Mouse (Mus musculus) liver, embryonic 13.5 days (tissue): ENCODE results near the gene Cdhr4. TPM values are rescaled to one million over a fixed set of nuclear protein-coding genes. Genes with fewer than 3 reads are reported as not detected.
"Not testable (repeated sequence)": the region's sequence is repeated elsewhere in the genome, so short reads cannot be mapped to it uniquely, and the experiment has no call there.

Experiments used
- ATAC-seq: fragments of 200-750 bp; cut with Nextera tagmentation; 2 replicates; pipeline ENCODE4 v1.8.0; 2017; ENCODE audit warnings: low read depth, mild to moderate bottlenecking, moderate number of reproducible peaks, moderate library complexity
- DNase-seq: peaks from one replicate; pipeline ENCODE4 v3.0.0; 2022
- H3K27ac ChIP-seq: fragments of 300-500 bp; sonication (generic); 2 replicates; pipeline ENCODE4 v1.5.1; 2015; ENCODE audit warnings: moderate library complexity, mild to moderate bottlenecking, inconsistent platforms
- H3K27me3 ChIP-seq: fragments of 300-500 bp; sonication (generic); 2 replicates; pipeline ENCODE4 v1.6.1; 2015; ENCODE audit warnings: mild to moderate bottlenecking, inconsistent platforms
- H3K36me3 ChIP-seq: fragments of 300-500 bp; sonication (generic); 2 replicates; pipeline ENCODE4 v1.6.1; 2015; ENCODE audit warnings: mild to moderate bottlenecking, inconsistent platforms
- H3K4me1 ChIP-seq: fragments of 300-500 bp; sonication (generic); replicated peaks from 2 replicates; pipeline ENCODE4 v1.6.1; 2015; ENCODE audit warnings: inconsistent platforms
- H3K4me2 ChIP-seq: fragments of 300-500 bp; sonication (generic); 2 replicates; pipeline ENCODE4 v1.6.1; 2015; ENCODE audit warnings: inconsistent platforms, mild to moderate bottlenecking, moderate library complexity
- H3K4me3 ChIP-seq: fragments of 300-500 bp; sonication (generic); replicated peaks from 2 replicates; pipeline ENCODE4 v1.5.1; 2015; ENCODE audit warnings: mild to moderate bottlenecking, inconsistent platforms
- H3K9ac ChIP-seq: fragments of 300-500 bp; sonication (generic); 2 replicates; pipeline ENCODE4 v1.6.1; 2015; ENCODE audit warnings: mild to moderate bottlenecking, inconsistent platforms
- H3K9me3 ChIP-seq: fragments of 300-500 bp; sonication (generic); replicated peaks from 2 replicates; pipeline ENCODE4 v1.6.1; 2016; ENCODE audit warnings: inconsistent platforms
- WGBS: fragments of 180-500 bp; shearing (Covaris S2); methylation state at CpG from one replicate; pipeline ENCODE4 v1.1.7; 2015; ENCODE audit not compliant: insufficient replicate concordance; 5-methylcytosine and 5-hydroxymethylcytosine counted together
- polyA plus RNA-seq: library from polyadenylated mRNA; unstranded; fragments of >200 nt; fragmentation: Nextera tagmentation; extraction: Ambion mirVana; gene quantifications from 2 replicates; pipeline ENCODE4 v1.2.1, GENCODE M21; 2015

Gene Cdhr4
- polyA plus RNA-seq, 1 experiment from 2014 or later: 1.2 TPM

- no peak for DNase-seq
- Histone ChIP-seq H3K4me3 (no peak overlapping the region), H3K9ac (no peak overlapping the region), H3K27me3 (no peaks in the 10 kb centered on the region), H3K4me1 (peaks cover 56% of the 10 kb centered on the region), H3K36me3 (peaks cover 19% of the 10 kb centered on the region), H3K9me3 (no peaks in the 10 kb centered on the region), H3K27ac (no peak overlapping the region), H3K4me2 (no peak overlapping the region)
- no peak for ATAC-seq
- 69% methylated on average over 3 of the region's 3 CpGs for WGBS
Measured at GRCm38 (mm10) chr9:107987950-107988349, 4.3 kb upstream of the Cdhr4 start.

- Histone ChIP-seq H3K4me3 (no peak overlapping the region), H3K27ac (no peak overlapping the region), H3K36me3 (no peaks in the 10 kb centered on the region), H3K9me3 (no peaks in the 10 kb centered on the region), H3K9ac (no peak overlapping the region), H3K4me2 (no peak overlapping the region), H3K4me1 (peaks cover 17% of the 10 kb centered on the region), H3K27me3 (no peaks in the 10 kb centered on the region)
- no peak for DNase-seq
- no peak for ATAC-seq
- 82% methylated on average over 11 of the region's 11 CpGs for WGBS
Measured at GRCm38 (mm10) chr9:107993013-107993412, 716 bp downstream of the Cdhr4 start.

GRCm38 (mm10) chr9:107994464-107994863 is 2.2 kb downstream of the Cdhr4 start:
- DNase-seq: no peak
- H3K4me1 ChIP-seq: peaks cover 16% of the 10 kb centered on the region
- 19% methylated on average over 2 of the region's 2 CpGs for WGBS
- 0 out of 2 replicates have a peak, but pooled peaks cover 4% of the 10 kb centered on the region for H3K27me3 ChIP-seq
- no peak overlapping the region for H3K9ac ChIP-seq
- H3K4me3 ChIP-seq: no peak overlapping the region
- H3K9me3 ChIP-seq: no peaks in the 10 kb centered on the region
- H3K4me2 ChIP-seq: no peak overlapping the region
- no peaks in the 10 kb centered on the region for H3K36me3 ChIP-seq
- H3K27ac ChIP-seq: 0 out of 2 replicates have a peak overlapping the region, but pooled peaks have one; percentile 15
- ATAC-seq: no peak

- Histone ChIP-seq H3K36me3 (no peaks in the 10 kb centered on the region), H3K27me3 (0 out of 2 replicates have a peak, but pooled peaks cover 4% of the 10 kb centered on the region), H3K27ac (no peak overlapping the region), H3K4me3 (no peak overlapping the region), H3K4me2 (no peak overlapping the region), H3K9ac (no peak overlapping the region), H3K9me3 (no peaks in the 10 kb centered on the region), H3K4me1 (peaks cover 6% of the 10 kb centered on the region; the same call in 1 of the 2 replicates)
- WGBS: 88% methylated on average over 21 of the region's 21 CpGs
- ATAC-seq: no peak
- DNase-seq: no peak
Measured at GRCm38 (mm10) chr9:107995513-107995912, 3.2 kb downstream of the Cdhr4 start.

- Histone ChIP-seq H3K27ac (no peak within 1 kb of the TSS), H3K36me3 (no peaks in the 10 kb centered on the region), H3K4me2 (no peak within 1 kb of the TSS), H3K4me1 (peaks cover 9% of the 10 kb centered on the region), H3K27me3 (0 out of 2 replicates have a peak, but pooled peaks cover 4% of the 10 kb centered on the region), H3K9me3 (no peaks in the 10 kb centered on the region), H3K4me3 (no peak within 1 kb of the TSS), H3K9ac (no peak within 1 kb of the TSS)
- DNase-seq (no peak), ATAC-seq (no peak)
- 77% methylated on average over 5 of the region's 5 CpGs for WGBS
Measured at GRCm38 (mm10) chr9:107996049-107996448, 3.8 kb downstream of the Cdhr4 start, which contains the start of gene Gm20662. TSS of gene Gm20662 (plus strand) at chr9:107996349.

- Histone ChIP-seq H3K27me3 (0 out of 2 replicates have a peak, but pooled peaks cover 4% of the 10 kb centered on the region), H3K4me3 (peak within 1 kb of the TSS; percentile 95), H3K27ac (peak within 1 kb of the TSS; percentile 97), H3K9me3 (no peaks in the 10 kb centered on the region), H3K9ac (peak within 1 kb of the TSS; percentile 99), H3K36me3 (peaks cover 8% of the 10 kb centered on the region; the same call in 1 of the 2 replicates), H3K4me1 (peaks cover 44% of the 10 kb centered on the region), H3K4me2 (peak within 1 kb of the TSS; percentile 89)
- WGBS: under 1% methylated on average over 51 of the region's 51 CpGs
- DNase-seq (peak; percentile 100), ATAC-seq (peak; percentile 96)
Measured at GRCm38 (mm10) chr9:108001922-108002770, 9.8 kb downstream of the Cdhr4 start, which contains the start of gene Ip6k1. TSS of gene Ip6k1 (plus strand) at chr9:108002501.

GRCm38 (mm10) chr9:108002778-108003530 is 10.7 kb downstream of the Cdhr4 start:
- Histone ChIP-seq H3K9ac (peak overlapping the region; percentile 99), H3K27me3 (0 out of 2 replicates have a peak, but pooled peaks cover 4% of the 10 kb centered on the region), H3K4me3 (peak overlapping the region; percentile 95), H3K27ac (peak overlapping the region; percentile 97), H3K36me3 (peaks cover 12% of the 10 kb centered on the region; the same call in 1 of the 2 replicates), H3K4me1 (peaks cover 51% of the 10 kb centered on the region), H3K4me2 (peak overlapping the region; percentile 86), H3K9me3 (no peaks in the 10 kb centered on the region)
- no peak for DNase-seq
- peak; percentile 53 for ATAC-seq
- 0% methylated on average over 50 of the region's 50 CpGs for WGBS

- Histone ChIP-seq H3K9ac (peak overlapping the region; percentile 99), H3K27me3 (0 out of 2 replicates have a peak, but pooled peaks cover 4% of the 10 kb centered on the region), H3K4me1 (peaks cover 57% of the 10 kb centered on the region), H3K4me3 (peak overlapping the region; percentile 95), H3K27ac (peak overlapping the region; percentile 97), H3K4me2 (peak overlapping the region; percentile 86), H3K36me3 (peaks cover 17% of the 10 kb centered on the region; the same call in 1 of the 2 replicates), H3K9me3 (no peaks in the 10 kb centered on the region)
- DNase-seq: peak; percentile 11
- ATAC-seq: no peak
- WGBS: 26% methylated on average over 8 of the region's 8 CpGs
Measured at GRCm38 (mm10) chr9:108003531-108003890, 11.2 kb downstream of the Cdhr4 start.

- ATAC-seq (no peak), DNase-seq (no peak)
- Histone ChIP-seq H3K4me1 (peaks cover 61% of the 10 kb centered on the region), H3K4me2 (no peak overlapping the region), H3K27me3 (no peaks in the 10 kb centered on the region), H3K9me3 (no peaks in the 10 kb centered on the region), H3K36me3 (peaks cover 31% of the 10 kb centered on the region), H3K9ac (no peak overlapping the region), H3K4me3 (no peak overlapping the region), H3K27ac (0 out of 2 replicates have a peak overlapping the region, but pooled peaks have one; percentile 2)
- WGBS: 77% methylated on average over 5 of the region's 5 CpGs
Measured at GRCm38 (mm10) chr9:108008041-108008440, 15.7 kb downstream of the Cdhr4 start.

- ATAC-seq (no peak), DNase-seq (no peak)
- peaks cover 40% of the 10 kb centered on the region for H3K4me1 ChIP-seq
- H3K4me2 ChIP-seq: no peak overlapping the region
- no peak overlapping the region for H3K9ac ChIP-seq
- H3K36me3 ChIP-seq: peaks cover 38% of the 10 kb centered on the region
- H3K27ac ChIP-seq: no peak overlapping the region
- H3K27me3 ChIP-seq: no peaks in the 10 kb centered on the region
- H3K4me3 ChIP-seq: no peak overlapping the region
- H3K9me3 ChIP-seq: no peaks in the 10 kb centered on the region
Measured at GRCm38 (mm10) chr9:108010385-108010784, 18.1 kb downstream of the Cdhr4 start.

GRCm38 (mm10) chr9:108013577-108013976 is 21.3 kb downstream of the Cdhr4 start:
- not testable (repeated sequence) for H3K9me3 ChIP-seq, H3K4me2 ChIP-seq, H3K27ac ChIP-seq, H3K27me3 ChIP-seq, H3K9ac ChIP-seq, DNase-seq, ATAC-seq, H3K4me3 ChIP-seq
- H3K36me3 ChIP-seq: peaks cover 47% of the 10 kb centered on the region
- 91% methylated on average over 2 of the region's 2 CpGs for WGBS
- H3K4me1 ChIP-seq: peaks cover 16% of the 10 kb centered on the region
